Mouse (Mus musculus): ENCODE data around the gene Cd200r3.

Cd200r3 gene

DNA sequence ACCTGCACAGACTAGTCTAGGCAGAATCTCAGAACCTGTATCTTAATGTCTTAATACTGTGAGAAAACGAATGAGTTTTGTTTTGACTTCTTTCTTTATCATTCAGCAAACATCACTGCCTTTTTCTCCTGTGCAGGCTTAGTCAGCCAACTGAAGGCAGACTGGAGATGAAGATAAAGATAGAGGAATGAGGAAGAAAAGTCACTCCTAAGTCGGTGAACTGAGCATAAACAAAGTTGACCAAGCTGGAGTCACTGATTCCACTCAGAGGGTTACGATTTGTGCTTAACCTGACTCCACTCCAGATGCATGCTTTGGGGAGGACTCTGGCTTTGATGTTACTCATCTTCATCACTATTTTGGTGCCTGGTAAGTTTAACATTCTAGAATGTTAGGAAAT lies at the start of gene Cd200r3:
Gene Cd200r3 (plus strand): TSS at position 211 of the 400 bp plus-strand sequence.
- DNase-seq = no peak

DNA sequence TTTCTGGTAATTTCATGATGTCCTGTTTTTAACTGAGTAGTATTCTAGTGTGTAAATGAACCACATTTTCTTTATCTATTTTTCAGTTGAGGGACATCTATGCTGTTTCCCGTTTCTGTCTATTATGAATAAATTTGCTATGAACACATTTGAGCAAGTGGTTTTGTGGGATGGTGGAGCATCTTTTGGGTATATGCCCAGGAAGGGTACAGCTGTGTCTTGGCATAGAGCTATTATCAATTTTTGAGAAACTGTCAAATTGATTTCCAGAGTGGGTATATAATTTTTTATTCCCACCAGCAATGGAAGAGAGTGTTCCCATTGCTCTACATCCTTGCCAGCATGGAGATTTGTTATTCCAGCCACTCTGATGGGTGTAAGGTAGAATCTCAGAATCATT lies 11.5 kb upstream of the Cd200r3 start:
- DNase-seq = no peak

DNA sequence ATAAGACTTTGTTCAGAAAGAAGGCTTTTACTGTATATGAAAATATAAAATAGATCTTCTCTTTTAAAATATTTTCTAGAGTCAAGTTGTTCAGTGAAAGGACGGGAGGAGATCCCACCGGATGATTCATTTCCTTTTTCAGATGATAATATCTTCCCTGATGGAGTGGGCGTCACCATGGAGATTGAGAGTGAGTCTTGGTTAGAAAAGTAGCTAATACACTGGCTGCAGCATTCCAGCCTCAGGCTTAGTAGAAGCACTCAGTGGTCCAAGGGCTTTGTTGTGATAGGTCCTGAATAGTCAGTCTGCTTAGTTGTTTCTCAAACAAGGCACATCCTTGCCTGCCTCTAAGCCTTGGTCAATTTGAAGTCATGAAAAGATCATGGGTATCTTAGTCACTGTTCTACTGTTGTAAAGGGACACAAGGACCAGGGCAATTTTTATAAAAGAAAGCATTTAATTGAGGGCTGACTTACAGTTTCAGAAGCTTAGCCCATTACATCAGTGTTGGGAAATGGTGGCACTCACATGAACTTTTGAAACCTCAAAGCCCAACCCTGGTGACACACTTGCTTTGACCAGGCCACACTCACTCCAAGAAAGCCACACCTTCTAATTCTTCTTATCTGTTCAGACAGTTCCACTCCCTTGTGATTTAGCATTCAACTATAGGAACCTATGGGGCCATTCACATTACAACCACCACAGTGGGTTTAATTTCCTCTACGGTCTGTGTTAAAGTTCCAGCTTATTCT lies 8.1 kb downstream of the Cd200r3 start:
- DNase-seq = no peak

DNA sequence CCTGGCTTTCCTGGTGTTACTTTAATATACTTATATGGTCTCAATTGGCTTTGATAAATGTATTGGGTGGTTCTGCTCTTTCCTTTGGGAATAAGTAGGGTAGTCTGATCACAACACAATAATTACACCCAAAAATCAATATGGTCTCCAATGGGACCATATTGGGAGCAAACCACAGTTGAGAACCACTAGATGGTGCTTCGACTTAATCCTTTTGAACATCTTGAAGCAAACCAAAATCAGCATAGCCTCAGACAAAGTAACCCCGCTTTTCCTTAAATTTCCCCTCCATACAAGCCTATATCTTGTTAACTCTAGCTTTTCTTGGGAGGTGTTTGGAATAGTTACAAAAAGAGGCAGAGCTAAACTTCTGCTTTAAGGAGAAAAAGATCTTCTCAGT lies 18.8 kb downstream of the Cd200r3 start:
- no peak for DNase-seq

DNA sequence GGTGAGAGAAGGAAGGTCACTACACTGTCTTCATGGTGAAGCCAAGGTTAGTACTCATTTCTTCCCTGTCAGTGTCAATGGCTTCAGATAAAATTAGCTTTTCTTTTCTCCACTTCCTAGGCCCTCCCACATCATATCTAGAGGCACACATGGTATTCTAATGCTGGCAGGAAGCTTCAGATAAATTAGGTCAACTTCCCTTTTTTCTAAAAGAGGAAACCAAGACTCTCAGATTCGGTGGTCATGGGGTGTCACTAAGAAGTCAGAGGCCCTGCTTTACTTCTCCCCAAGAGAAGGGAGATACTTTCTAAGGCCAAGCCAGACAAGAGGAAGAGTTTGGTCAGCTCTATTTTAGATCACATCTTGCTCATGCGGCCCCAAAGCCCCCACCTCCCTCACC lies 19.3 kb downstream of the Cd200r3 start:
- DNase-seq = no peak

DNA sequence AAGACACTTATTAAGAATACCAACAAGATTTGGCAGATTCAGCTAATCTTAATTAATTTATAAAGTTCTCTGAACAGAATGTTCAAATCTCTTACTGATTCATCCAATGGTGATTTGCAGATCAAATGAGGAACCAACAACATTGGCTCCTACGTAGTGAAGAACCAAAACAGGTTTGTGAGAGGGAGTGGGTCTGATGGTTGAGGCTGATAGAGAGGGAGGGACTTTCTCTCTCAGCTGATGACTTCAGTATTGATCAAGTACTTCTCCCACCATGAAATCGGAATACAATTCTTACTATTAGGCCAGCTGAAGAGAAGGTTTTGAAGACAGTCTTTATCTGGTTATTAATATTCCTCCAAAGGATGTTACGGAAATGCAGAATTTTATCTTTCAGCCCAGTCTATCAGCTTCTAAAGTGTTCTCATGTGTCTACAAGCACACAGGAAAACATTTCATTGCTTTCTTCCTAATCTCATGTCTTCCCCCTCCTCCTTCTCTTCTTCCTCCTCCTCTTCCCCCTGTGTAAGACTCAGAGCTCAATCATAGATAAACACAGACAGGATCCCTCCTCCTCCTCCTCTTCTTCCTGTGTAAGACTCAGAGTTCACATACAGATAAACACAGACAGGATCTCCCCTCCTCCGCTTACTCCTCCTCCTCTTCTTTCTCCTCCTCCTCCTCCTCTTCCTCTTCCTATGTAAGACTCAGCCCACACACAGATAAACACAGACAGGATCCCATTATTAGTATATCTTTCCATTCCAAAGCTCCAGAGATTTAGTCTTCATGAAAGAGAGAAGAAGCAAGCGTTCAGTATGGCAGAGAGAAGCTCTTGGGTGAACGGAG lies 21.3 kb downstream of the Cd200r3 start:
- no peak for DNase-seq

DNA sequence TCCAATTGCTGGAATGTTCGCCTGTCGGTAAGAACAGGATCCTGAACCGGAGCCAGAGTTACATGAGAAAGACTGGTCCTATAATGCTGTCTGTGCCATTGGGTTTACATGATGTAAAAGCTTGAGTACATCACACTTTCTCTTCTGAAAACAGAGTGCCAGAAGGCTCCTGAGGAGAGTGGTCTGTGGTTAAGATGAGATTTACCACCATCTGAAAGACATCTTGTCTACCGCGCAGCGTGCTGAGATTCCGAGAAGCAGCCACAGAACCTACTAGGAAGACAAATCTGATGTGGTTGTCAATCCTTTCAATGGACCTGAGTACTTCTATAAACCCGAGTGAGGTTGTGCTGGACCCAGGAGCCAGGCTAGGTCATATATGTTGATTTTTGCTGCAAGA lies 21.9 kb downstream of the Cd200r3 start:
- DNase-seq = no peak

DNA sequence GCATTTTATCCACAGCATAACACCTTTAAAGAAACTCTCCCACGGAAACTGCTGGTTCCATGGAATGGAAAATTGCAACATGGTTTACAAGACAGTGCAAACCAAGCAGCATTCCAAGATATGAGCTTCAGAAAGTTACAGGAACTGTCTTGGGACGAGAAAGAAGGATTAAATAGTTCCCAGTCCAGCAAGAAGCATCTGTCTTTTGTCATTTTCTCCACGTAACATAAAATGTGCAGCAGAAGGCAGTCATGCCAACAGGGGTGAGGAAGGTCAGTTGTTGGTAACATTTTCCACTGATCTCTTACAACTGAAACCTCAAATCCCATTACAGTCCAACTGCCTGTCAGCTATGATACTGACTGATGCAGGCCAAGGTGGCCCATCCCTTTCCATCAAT lies 22.4 kb downstream of the Cd200r3 start:
- DNase-seq = no peak

DNA sequence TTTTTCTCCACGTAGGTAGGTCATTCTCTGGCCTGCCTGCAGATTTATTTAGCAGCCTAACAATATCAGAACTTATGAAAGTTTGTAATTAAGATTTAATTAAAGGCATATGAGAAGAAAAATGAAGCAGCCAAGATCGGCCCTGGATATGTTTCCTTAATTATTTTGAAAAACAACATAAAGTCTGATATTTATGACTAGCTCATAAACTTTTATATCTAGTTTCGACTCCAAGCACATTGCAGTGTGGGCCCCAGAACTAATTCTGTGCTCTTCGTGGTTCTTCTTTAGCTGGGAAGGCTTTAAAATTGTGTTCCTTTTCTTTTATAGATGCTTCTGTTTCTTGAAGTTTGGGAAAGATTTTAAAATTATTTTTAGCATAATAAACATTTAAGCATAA lies 23.4 kb downstream of the Cd200r3 start:
- no peak for DNase-seq

DNA sequence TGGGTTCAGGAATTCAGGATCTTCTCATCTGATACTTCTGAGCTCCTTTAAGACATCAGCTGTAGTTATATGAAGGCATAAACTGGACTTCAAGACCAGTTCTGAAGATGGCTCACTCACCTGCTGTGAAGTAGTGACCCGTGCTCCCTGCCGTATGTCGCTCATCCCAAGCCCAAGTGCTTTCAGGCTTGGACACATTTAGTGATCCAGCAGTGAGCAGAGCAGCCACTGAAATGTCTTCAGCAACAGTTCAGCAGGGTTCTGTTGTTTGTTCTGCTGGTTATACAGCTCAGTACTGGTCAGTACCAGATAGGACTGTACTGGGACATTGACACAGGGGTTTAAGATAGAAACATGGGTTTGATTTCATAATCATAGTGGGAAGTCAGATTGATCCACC lies 24.6 kb downstream of the Cd200r3 start:
- DNase-seq = no peak

DNA sequence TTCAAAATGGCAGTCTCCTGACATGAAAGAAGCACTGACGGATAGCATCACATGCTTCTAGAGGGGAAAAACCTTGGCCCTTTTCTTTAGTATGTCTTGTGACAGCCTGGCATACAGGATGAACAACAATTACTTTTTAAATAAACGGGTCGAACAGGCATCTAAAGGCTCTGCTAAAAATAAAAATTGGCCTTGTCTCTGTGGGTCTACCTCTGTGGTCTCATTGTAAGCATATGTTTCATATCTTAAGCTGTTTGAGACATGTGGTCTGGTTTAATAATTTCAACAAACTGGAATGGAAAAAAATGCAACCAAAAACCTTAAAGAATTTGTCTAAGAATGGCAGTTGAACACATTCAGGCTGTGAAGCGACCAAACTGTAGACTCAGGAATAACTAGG lies 27.4 kb downstream of the Cd200r3 start:
- DNase-seq = no peak

DNA sequence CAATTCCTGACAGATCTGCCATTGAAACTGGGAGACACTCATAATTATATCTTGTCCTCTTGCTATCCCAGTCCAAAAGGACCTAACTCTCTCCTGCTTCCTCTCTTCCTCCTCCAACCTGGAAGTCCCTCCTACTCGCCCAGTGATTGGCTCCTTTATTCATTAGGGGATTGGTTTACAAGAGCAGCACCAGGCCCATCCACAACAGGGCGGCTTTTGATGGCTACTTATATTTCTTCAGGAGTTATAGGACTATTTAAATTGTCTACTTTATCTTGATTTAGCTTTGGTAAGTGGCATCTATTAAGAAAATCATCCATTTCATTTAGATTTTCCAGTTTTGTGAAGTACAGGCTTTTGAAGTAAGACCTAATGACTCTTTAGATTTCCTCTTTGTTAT lies 30.6 kb downstream of the Cd200r3 start:
- no peak for DNase-seq

DNA sequence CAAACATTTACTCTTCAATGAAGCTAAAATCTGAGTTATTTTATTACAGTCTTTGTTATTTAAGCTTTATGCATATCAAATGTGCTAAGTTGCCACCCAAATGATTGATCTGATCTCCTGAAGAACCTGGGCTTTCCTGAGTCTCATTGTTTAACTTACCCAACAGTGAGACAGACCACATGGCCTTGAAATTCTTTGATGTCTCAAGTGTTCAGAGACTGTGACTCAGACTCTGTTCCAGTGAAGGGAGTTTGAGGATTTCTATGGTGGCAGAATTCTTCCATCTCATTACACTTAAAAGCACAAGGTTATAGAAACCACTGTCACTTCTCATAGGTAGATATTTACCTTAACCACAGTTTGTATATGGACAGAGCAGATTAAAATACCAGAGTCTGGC lies 32.6 kb downstream of the Cd200r3 start:
- no peak for DNase-seq

DNA sequence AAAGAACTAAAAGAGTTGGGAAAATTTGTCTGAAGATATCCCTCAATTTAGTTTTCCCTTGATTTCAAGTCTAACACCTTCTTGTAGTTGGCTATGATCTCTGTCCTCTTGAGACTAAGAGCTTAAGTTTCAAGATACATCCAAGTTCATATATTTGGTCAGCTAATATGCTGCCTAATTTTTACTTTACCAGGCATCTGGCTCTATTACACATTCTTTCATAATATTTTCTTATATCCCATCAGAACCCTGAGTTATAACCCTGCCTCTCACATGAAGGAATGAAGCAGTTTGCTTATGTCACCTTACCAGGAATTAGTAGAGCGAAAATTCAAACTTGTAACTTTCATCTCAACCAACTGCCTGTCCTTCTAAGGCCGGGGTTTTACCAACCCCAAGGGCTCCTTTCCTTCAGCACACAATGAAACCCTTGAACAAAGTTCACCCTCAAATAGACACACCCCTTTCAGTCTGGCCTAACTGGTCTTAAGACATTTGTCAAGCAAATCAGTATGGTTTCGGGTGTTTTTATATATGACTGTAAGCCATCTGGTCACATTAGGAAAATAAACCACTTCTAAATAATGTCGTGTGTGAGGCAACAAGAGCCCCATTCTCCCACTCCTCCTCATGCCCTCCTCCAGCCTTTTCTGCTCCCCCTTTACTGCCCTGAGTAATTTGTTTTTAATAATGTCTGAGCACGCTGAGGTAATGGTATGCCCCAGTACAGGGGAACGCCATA lies 33.6 kb downstream of the Cd200r3 start:
- DNase-seq = no peak

DNA sequence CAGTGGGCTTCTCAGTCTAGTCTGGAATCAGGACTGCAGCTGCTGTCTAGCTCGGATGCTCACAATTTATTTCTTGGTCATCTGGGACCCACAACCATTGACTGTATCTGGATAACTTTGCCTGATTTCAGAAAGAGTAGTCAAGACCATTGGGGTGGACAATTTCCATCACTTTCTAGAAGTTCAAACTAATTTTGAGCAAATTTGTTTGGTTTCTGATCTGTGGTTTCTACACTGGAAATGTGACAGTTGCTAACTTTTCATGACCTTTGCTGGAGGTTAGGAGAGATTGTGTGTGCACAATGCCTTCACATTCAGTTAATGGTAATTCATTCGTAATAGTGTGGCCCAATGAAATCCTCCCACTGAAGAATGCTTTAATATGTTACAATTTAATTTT lies 34.7 kb downstream of the Cd200r3 start:
- DNase-seq = no peak

DNA sequence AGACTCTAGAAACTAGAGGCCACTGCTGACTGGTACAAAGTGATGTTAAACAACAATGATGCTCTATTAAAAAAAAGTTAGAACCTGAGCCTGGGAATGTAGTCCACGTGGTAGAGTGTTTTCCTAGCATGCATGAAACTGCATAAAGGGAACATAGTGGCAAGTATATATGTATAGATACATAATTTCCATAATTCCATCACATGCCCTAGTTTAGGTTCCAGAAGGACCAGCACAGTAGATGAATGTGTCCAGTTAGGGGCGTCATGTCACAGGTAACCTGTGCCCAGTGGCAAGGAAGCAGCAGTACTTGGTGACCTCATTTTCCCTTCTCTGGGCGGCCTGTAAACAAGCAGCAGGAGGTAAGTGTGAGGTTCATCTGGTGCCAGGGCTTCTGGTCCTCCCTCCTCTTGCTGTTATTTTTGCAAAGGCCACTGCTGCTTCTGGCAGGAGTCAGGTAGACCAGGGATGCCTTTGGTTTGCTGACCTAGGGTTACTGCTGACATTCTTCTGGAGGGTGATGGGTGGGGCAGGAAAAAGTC lies 35.9 kb downstream of the Cd200r3 start:
- no peak for DNase-seq

DNA sequence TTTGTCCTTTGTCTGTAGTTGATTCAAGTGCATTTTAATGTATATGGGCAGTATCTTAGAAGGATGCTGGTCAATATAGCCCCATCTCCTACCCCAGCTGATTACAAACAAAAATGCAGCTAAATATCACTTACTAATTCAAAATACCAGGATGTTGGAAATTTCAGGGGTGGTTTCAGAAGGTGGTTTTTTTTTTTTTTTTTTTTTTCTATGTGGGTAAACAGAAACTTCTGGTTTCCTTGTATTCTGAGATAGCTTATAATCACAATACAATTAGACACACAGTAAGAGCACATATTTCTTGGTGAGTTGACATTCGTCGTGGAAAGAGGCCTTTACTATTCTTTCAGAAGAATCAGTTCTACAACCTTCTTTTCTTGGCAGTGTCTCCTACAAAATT lies 39.5 kb downstream of the Cd200r3 start:
- no peak for DNase-seq

DNA sequence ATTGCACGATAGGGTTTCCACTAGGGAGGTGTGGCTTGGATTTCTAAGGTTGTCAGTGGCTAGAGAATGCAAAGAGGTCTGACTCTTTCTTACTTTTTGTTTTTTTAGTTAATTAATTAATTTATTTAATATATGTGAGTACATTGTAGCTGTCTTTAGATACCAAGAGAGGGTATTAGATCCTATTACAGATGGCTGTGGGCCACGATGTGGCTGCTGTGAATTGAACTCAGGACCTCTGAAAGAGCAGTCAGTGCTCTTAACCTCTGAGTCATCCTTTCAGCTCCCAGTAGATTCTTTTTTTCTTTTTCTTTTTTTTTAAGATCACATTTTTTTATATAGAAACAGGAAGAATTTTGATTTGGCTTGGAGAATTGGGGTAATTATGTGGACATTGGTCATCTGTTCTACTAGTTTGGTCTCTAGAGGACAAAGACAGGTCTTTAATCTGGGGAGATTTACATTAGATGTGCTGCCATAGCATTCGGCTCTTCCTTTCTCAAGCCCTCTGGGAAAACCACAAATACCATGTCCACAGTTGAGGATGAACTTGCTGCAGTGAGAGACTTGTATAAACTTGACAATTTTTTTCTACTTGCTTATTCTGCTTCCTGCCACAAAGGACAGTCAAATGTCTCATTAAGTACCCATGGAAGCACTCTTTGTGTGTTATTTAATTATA lies 40.0 kb downstream of the Cd200r3 start:
- no peak for DNase-seq

DNA sequence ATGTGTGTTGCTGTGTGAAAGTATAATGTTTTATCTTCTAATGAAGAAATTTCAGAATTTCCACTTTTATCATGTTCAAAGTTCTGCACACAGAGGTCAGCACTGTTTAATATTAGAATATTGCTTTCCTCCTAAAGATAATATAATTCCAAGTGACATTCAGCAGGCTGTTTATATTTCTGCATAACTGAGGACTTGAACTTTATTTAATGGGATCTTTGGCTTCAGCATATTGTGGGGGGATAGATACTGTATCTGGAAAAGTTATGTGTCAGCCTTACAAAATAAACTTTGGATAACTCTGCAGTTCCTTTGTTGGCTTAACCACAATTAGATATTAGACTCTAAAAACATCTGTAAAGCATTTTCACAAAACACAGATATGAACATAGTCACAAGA lies 40.6 kb downstream of the Cd200r3 start:
- no peak for DNase-seq

DNA sequence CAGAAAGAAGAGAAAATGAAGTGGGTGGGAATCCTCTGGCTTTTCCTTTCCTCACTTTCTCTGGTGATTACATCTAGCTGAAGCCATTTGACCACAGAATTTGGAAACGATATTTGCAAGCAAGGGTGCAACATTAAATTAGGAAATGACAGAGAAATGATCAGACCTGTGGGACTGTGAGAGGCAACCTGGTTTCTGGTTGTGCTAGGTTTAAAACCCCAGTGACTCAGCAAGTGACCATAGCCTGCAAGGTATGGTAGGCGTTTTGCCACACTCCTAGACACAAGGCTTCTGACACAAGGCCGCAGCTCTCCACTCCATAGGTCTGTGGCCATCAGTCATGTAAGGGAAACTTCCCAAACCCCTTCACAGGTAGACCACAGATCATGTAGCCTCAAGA lies 41.4 kb downstream of the Cd200r3 start:
- no peak for DNase-seq

DNA sequence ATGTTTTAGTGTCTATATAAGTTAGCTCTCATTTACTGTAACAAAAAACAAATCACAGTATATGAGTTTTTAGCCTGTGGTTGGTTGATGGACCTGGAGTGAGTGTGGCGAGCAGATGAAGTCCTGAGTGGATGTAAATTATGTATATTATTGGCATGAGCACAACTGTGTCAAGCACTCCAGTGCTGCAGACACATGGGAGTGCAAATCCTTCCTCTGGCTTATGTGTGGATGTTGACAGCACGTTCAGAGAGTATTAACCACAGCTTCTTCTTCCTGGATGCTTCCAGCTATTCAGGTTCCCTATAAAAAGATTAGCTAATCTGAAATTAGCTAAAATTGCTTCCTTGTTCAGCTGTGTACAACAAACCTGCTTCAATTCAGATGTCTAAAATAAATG lies 42.6 kb downstream of the Cd200r3 start:
- DNase-seq = no peak

DNA sequence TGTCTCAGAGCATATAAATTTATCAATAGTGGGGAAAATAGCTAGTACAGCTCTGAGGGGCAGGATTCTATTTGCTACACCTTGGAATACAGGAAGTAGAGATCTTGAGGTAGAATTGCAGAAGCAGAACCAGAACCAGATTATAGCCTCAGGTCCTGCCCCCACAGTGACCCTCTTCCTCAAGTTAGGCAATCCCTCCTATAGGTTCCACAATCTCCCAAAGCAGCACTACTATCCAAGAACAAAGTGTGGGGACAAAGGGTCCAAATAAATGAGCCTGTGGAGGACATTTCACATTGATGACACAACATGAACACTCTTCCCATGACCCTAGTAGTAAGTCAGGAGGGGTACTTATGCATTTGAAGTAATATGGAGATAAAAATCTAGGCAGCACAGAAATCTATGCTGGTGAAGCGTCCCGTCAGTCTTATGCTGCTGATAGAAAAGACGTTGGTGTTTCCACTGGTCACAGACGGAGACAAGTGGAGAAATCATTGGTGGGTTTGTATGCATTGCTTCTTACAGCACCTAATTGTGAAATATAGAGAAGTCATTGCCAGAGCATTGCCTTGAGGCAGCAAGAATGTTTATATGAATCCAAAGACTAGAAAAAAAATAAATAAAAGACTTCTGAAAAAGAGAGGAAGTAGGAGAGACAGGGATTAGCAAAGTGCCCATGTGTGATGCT lies 45.3 kb downstream of the Cd200r3 start:
- no peak for DNase-seq

Measured in thymus, adult 18-20 months (tissue).